Comparison of ENCODE assay signal across 20 mouse cellular contexts in the genomic region with DNA sequence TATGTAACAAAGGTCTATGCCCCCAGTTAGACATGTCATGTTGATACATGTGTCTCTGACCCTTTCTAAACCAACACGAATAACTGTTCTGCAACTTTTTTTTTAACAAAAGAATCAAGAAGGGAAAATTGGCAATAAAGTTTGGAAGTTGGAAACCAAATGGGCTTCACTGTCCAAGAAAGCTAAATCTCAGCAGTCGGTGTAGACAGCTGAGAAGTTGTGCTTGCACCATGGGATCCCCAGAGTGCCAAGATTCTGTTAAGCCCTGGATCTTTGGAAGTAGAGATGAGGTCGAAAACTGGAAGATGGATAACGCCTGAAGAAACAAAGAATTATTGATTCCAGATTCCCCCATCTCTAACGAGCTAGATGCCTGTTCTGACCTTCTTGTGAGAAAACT. TPM values are rescaled to one million over a fixed set of nuclear protein-coding genes. Genes with fewer than 3 reads are reported as not detected.
DNase-seq lines count a peak whose midpoint lies in the region; ATAC-seq and TF ChIP-seq lines count a peak whose summit lies in the region.
"Had no signal": no experiment of that assay in that cellular context is flagged by ENCODE, and none has a peak within 500 bp of the region (broad histone marks: within the 10 kb centered on the region; RNA-seq: fewer than 3 reads in every experiment).

No protein-coding gene starts in this region.

- WGBS in heart, embryonic 10.5 days = 74% methylated on average over 5 of the region's 5 CpGs
- 69% methylated on average over 5 of the region's 5 CpGs for WGBS in lung, embryonic 14.5 days

- no peak overlapping the region for H3K9ac ChIP-seq in lung, embryonic 14.5 days
- H3K9ac ChIP-seq: heart, embryonic 13.5 days; kidney, embryonic 15.5 days; limb, embryonic 13.5 days; neural tube, embryonic 13.5 days had no signal

- peaks cover 7% of the 10 kb centered on the region; the same call in 1 of the 2 replicates for H3K4me1 ChIP-seq in heart, embryonic 10.5 days
- H3K4me1 ChIP-seq in lung, embryonic 14.5 days (ENCODE audit: insufficient read depth) = no peaks in the 10 kb centered on the region; the same call in 1 of the 2 replicates
- H3K4me1 ChIP-seq: limb, embryonic 13.5 days; neural tube, embryonic 13.5 days had no signal

- no peaks in the 10 kb centered on the region for H3K9me3 ChIP-seq in heart, embryonic 10.5 days
- H3K9me3 ChIP-seq in lung, embryonic 14.5 days (ENCODE audit: low read depth, low read length) = no peaks in the 10 kb centered on the region
- H3K9me3 ChIP-seq: heart, embryonic 13.5 days; kidney, embryonic 15.5 days; neural tube, embryonic 13.5 days had no signal

- no peaks in the 10 kb centered on the region for H3K36me3 ChIP-seq in heart, embryonic 10.5 days
- no peaks in the 10 kb centered on the region for H3K36me3 ChIP-seq in lung, embryonic 14.5 days (ENCODE audit: insufficient read depth)
- H3K36me3 ChIP-seq: heart, embryonic 13.5 days; kidney, embryonic 15.5 days; limb, embryonic 13.5 days; neural tube, embryonic 13.5 days had no signal

- no peak for TF ChIP-seq CTCF in lung, embryonic 14.5 days (IDR thresholded peaks at IDR 0.05; ENCODE audit: low read depth)

- H3K4me2 ChIP-seq in lung, embryonic 14.5 days = no peak overlapping the region
- H3K4me2 ChIP-seq: heart, embryonic 13.5 days; kidney, embryonic 15.5 days; limb, embryonic 13.5 days; neural tube, embryonic 13.5 days had no signal

- no peak overlapping the region for H3K27ac ChIP-seq in heart, embryonic 10.5 days
- no peak overlapping the region for H3K27ac ChIP-seq in lung, embryonic 14.5 days (ENCODE audit: low read depth)
- H3K27ac ChIP-seq: heart, embryonic 13.5 days; hindbrain, postnatal 0 days; kidney, embryonic 15.5 days; limb, embryonic 13.5 days; neural tube, embryonic 13.5 days had no signal

- no peak for ATAC-seq in lung, embryonic 14.5 days (ENCODE audit: insufficient read depth)
- ATAC-seq: forebrain, embryonic 14.5 days; hindbrain, postnatal 0 days; intestine, postnatal 0 days; Patski had no signal

- no peaks in the 10 kb centered on the region; the same call in 1 of the 2 replicates for H3K27me3 ChIP-seq in heart, embryonic 10.5 days (ENCODE audit: insufficient read depth, poor library complexity, severe bottlenecking)
- no peaks in the 10 kb centered on the region for H3K27me3 ChIP-seq in lung, embryonic 14.5 days (ENCODE audit: insufficient read depth, low read length)
- H3K27me3 ChIP-seq: kidney, embryonic 15.5 days; limb, embryonic 13.5 days; neural tube, embryonic 13.5 days had no signal

- H3K4me3 ChIP-seq in heart, embryonic 10.5 days = no peak overlapping the region
- no peak overlapping the region for H3K4me3 ChIP-seq in lung, embryonic 14.5 days (ENCODE audit: low read depth, low read length)
- H3K4me3 ChIP-seq: heart, embryonic 13.5 days; kidney, embryonic 15.5 days; limb, embryonic 13.5 days; megakaryocyte, embryonic 14.5 days; neural tube, embryonic 13.5 days had no signal

- peak; percentile 95 for DNase-seq in heart, adult 11 months
- DNase-seq in heart, embryonic 10.5 days (ENCODE audit: low spot score) = no peak
- peak; percentile 35 for DNase-seq in lung, embryonic 14.5 days
- DNase-seq in lung, adult 18-20 months = no peak
- DNase-seq in brain, adult 2 months (ENCODE audit: low read depth, low spot score) = peak; percentile 10
- DNase-seq in lung, postnatal 36 days = peak; percentile 42
- no peak for DNase-seq in Muller cell, postnatal 12 days (ENCODE audit: inconsistent ontology term)
- DNase-seq: adrenal gland, postnatal 36 days; cerebellum, adult 2 months; midbrain, embryonic 14.5 days; thymus, postnatal 14 days had no signal

RNA-seq across cellular contexts. Expression of gene Prokr1, which starts 25.4 kb away (rescaled TPM):
- 3.0 and 3.9 TPM in 2 replicates for polyA plus RNA-seq in heart, embryonic 10.5 days (2016; fragmentation: Nextera tagmentation; extraction: Ambion mirVana)
- 2.5 and 3.2 TPM in 2 replicates for polyA plus RNA-seq in lung, embryonic 14.5 days (2014; fragmentation: Nextera tagmentation; extraction: Ambion mirVana)

RNA-seq across cellular contexts. Expression of gene Arhgap25, which starts 32.1 kb away (rescaled TPM):
- polyA plus RNA-seq in heart, embryonic 10.5 days (2016; fragmentation: Nextera tagmentation; extraction: Ambion mirVana) = 2.3 and 3.9 TPM in 2 replicates
- 8.2 and 8.7 TPM in 2 replicates for polyA plus RNA-seq in lung, embryonic 14.5 days (2014; fragmentation: Nextera tagmentation; extraction: Ambion mirVana)

Comparison
In these comparisons a context has a peak if more than half of its experiments do, and no peak if none do; other contexts are left out.
1. DNase-seq: peak in heart, adult 11 months (single experiment), lung, embryonic 14.5 days (single experiment), brain, adult 2 months (single experiment) and lung, postnatal 36 days (single experiment); none in heart, embryonic 10.5 days (single experiment), lung, adult 18-20 months (0 of 2) and Muller cell, postnatal 12 days (single experiment).